Mouse (Mus musculus): ENCODE data around the gene Sbk1. TPM values are rescaled to one million over a fixed set of nuclear protein-coding genes. Genes with fewer than 3 reads are reported as not detected.
"Not testable (repeated sequence)": the region's sequence is repeated elsewhere in the genome, so short reads cannot be mapped to it uniquely, and the experiment has no call there.

The Sbk1 gene
- total RNA-seq, 2 experiments from 2014 or later, result 76.5 to 86.4 TPM

GRCm38 (mm10) chr7:126260280-126261210, 11.9 kb upstream of the Sbk1 start:
- intact Hi-C loops (cut with DNase I), result loop anchor here (1.0 kb wide), 1 partner anchor 38 kb away; no protein-coding TSS in a partner anchor
- no peak for DNase-seq (ENCODE audit: low spot score)

GRCm38 (mm10) chr7:126261823-126262222, 10.6 kb upstream of the Sbk1 start:
- intact Hi-C loops (cut with DNase I), result loop anchor here (1.0 kb wide), 1 partner anchor 36 kb away; no protein-coding TSS in a partner anchor
- DNase-seq (ENCODE audit: low spot score), result no peak

- DNase-seq (ENCODE audit: low spot score), result no peak
Observed at GRCm38 (mm10) chr7:126263964-126264363, 8.5 kb upstream of the Sbk1 start.

GRCm38 (mm10) chr7:126265949-126266348, 6.5 kb upstream of the Sbk1 start:
- intact Hi-C loops (cut with DNase I), result loop anchor here (5.0 kb wide), 1 partner anchor 111 kb away; the partner anchor contains the start of gene Spns1
- peak; percentile 60 for DNase-seq (ENCODE audit: low spot score)

More at GRCm38 (mm10) chr7:126263964-126264363, 8.5 kb upstream of the Sbk1 start:
- intact Hi-C loops (cut with DNase I), result loop anchor here (1.0 kb wide), 1 partner anchor 33 kb away; no protein-coding TSS in a partner anchor

GRCm38 (mm10) chr7:126266372-126266870, 6.0 kb upstream of the Sbk1 start:
- intact Hi-C loops (cut with DNase I), result loop anchor here (5.0 kb wide), 1 partner anchor 111 kb away; the partner anchor contains the start of gene Spns1
- no peak for DNase-seq (ENCODE audit: low spot score)

- DNase-seq (ENCODE audit: low spot score), result no peak
- intact Hi-C loops (cut with DNase I), result loop anchor here (5.0 kb wide), 1 partner anchor 110 kb away; the partner anchor contains the start of gene Spns1
Observed at GRCm38 (mm10) chr7:126267606-126268005, 4.8 kb upstream of the Sbk1 start.

GRCm38 (mm10) chr7:126272770-126273311, 422 bp downstream of the Sbk1 start:
- no peak for DNase-seq (ENCODE audit: low spot score)
- intact Hi-C loops (cut with DNase I), result no loop called here

- DNase-seq (ENCODE audit: low spot score), result no peak
- intact Hi-C loops (cut with DNase I), result no loop called here
Observed at GRCm38 (mm10) chr7:126273351-126274042, 1.1 kb downstream of the Sbk1 start.

- intact Hi-C loops (cut with DNase I), result no loop called here
- no peak for DNase-seq (ENCODE audit: low spot score)
Observed at GRCm38 (mm10) chr7:126274137-126274536, 1.7 kb downstream of the Sbk1 start.

- intact Hi-C loops (cut with DNase I), result no loop called here
- DNase-seq (ENCODE audit: low spot score), result no peak
Observed at GRCm38 (mm10) chr7:126274626-126275025, 2.2 kb downstream of the Sbk1 start.

- intact Hi-C loops (cut with DNase I), result no loop called here
- no peak for DNase-seq (ENCODE audit: low spot score)
Observed at GRCm38 (mm10) chr7:126275711-126276110, 3.3 kb downstream of the Sbk1 start.

- intact Hi-C loops (cut with DNase I), result no loop called here
- DNase-seq (ENCODE audit: low spot score), result no peak
Observed at GRCm38 (mm10) chr7:126276297-126276696, 3.9 kb downstream of the Sbk1 start.

- intact Hi-C loops (cut with DNase I), result no loop called here
Observed at GRCm38 (mm10) chr7:126277536-126278295, 5.3 kb downstream of the Sbk1 start.

GRCm38 (mm10) chr7:126278799-126279198, 6.4 kb downstream of the Sbk1 start:
- intact Hi-C loops (cut with DNase I), result no loop called here

More at GRCm38 (mm10) chr7:126277536-126278295, 5.3 kb downstream of the Sbk1 start:
- DNase-seq (ENCODE audit: low spot score), result no peak

GRCm38 (mm10) chr7:126279774-126280482, 7.5 kb downstream of the Sbk1 start:
- no peak for DNase-seq (ENCODE audit: low spot score)
- intact Hi-C loops (cut with DNase I), result no loop called here

More at GRCm38 (mm10) chr7:126278799-126279198, 6.4 kb downstream of the Sbk1 start:
- no peak for DNase-seq (ENCODE audit: low spot score)

GRCm38 (mm10) chr7:126280696-126281095, 8.3 kb downstream of the Sbk1 start:
- no peak for DNase-seq (ENCODE audit: low spot score)
- intact Hi-C loops (cut with DNase I), result no loop called here

- intact Hi-C loops (cut with DNase I), result no loop called here
- DNase-seq (ENCODE audit: low spot score), result no peak
Observed at GRCm38 (mm10) chr7:126281876-126282682, 9.7 kb downstream of the Sbk1 start.

GRCm38 (mm10) chr7:126282683-126282990, 10.2 kb downstream of the Sbk1 start:
- intact Hi-C loops (cut with DNase I); DNase-seq (ENCODE audit: low spot score): not testable (repeated sequence)
